Mouse (Mus musculus) hindbrain, embryonic 15.5 days (tissue): Measurements from ENCODE around the gene Klc1. TPM values are rescaled to one million over a fixed set of nuclear protein-coding genes. Genes with fewer than 3 reads are reported as not detected.
"Not testable (repeated sequence)": the region's sequence is repeated elsewhere in the genome, so short reads cannot be mapped to it uniquely, and the experiment has no call there.

Experiments
- ATAC-seq: fragments of 200-750 bp; cut with Nextera tagmentation; 2 replicates; pipeline ENCODE4 v1.8.0; 2017; ENCODE audit warnings: low read depth, moderate number of reproducible peaks, moderate TSS enrichment; ENCODE audit not compliant: low FRiP score
- H3K27ac ChIP-seq: fragments of 300-500 bp; sonication (generic); replicated peaks from 2 replicates; pipeline ENCODE4 v1.5.1; 2015; ENCODE audit warnings: mild to moderate bottlenecking, inconsistent platforms
- H3K27me3 ChIP-seq: fragments of 300-500 bp; sonication (generic); 2 replicates; pipeline ENCODE4 v1.6.1; 2015; ENCODE audit warnings: control low read depth, inconsistent platforms
- H3K36me3 ChIP-seq: fragments of 300-500 bp; sonication (generic); 2 replicates; pipeline ENCODE4 v1.6.1; 2015; ENCODE audit warnings: control low read depth, inconsistent platforms
- H3K4me1 ChIP-seq: fragments of 300-500 bp; sonication (generic); replicated peaks from 2 replicates; pipeline ENCODE4 v1.6.1; 2015; ENCODE audit warnings: control low read depth, inconsistent platforms
- H3K4me2 ChIP-seq: fragments of 300-500 bp; sonication (generic); 2 replicates; pipeline ENCODE4 v1.6.1; 2015; ENCODE audit warnings: moderate library complexity, mild to moderate bottlenecking, inconsistent platforms
- H3K4me3 ChIP-seq: fragments of 300-500 bp; sonication (generic); 2 replicates; pipeline ENCODE4 v1.5.1; 2015; ENCODE audit warnings: mild to moderate bottlenecking, inconsistent platforms
- H3K9ac ChIP-seq: fragments of 300-500 bp; sonication (generic); 2 replicates; pipeline ENCODE4 v1.6.1; 2015; ENCODE audit warnings: inconsistent platforms
- H3K9me3 ChIP-seq: fragments of 300-500 bp; sonication (generic); 2 replicates; pipeline ENCODE4 v1.6.1; 2016; ENCODE audit warnings: control low read depth, inconsistent platforms
- WGBS: fragments of 180-500 bp; shearing (Covaris S2); methylation state at CpG from one replicate; pipeline ENCODE4 v1.1.7; 2015; 5-methylcytosine and 5-hydroxymethylcytosine counted together
- polyA plus RNA-seq: library from polyadenylated mRNA; unstranded; fragments of >200 nt; fragmentation: Nextera tagmentation; extraction: Ambion mirVana; gene quantifications from 2 replicates; pipeline ENCODE4 v1.2.1, GENCODE M21; 2015

Gene Klc1
- polyA plus RNA-seq, 1 experiment from 2014 or later: 629 TPM

GRCm38 (mm10) chr12:111726122-111726463 is 32.6 kb upstream of the Klc1 start:
- Histone ChIP-seq H3K9ac (no peak overlapping the region), H3K4me3 (no peak overlapping the region), H3K36me3 (peaks cover 29% of the 10 kb centered on the region; the same call in 1 of the 2 replicates), H3K27ac (peak overlapping the region; percentile 70), H3K9me3 (no peaks in the 10 kb centered on the region), H3K4me2 (no peak overlapping the region), H3K27me3 (no peaks in the 10 kb centered on the region), H3K4me1 (peaks cover 15% of the 10 kb centered on the region; the same call in 1 of the 2 replicates)
- WGBS: 70% methylated on average over 4 of the region's 4 CpGs
- no peak for ATAC-seq

DNA sequence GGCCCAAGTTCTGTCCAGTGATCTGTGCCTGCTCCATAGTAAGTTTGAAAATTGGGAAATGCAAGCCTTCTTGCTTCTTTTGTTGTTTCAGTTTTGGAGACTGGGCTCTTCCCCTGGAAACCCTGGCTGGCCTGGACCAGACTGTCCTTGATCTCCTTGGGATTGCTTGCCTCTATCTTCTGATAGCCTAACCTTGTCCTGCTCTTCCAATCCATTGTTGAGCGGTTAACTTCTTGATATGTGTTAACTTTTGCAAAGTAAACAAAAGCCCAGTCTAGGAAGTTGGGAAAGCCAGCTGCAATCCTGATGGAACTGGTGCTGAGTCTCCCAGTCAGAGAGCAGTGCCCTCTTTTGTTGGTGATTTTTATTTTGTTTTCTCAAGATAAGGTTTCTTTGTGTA is 30.7 kb upstream of the Klc1 start:
- Histone ChIP-seq H3K36me3 (peaks cover 25% of the 10 kb centered on the region; the same call in 1 of the 2 replicates), H3K4me3 (no peak overlapping the region), H3K27ac (no peak overlapping the region), H3K4me1 (peaks cover 25% of the 10 kb centered on the region; the same call in 1 of the 2 replicates), H3K9me3 (no peaks in the 10 kb centered on the region), H3K9ac (no peak overlapping the region), H3K27me3 (no peaks in the 10 kb centered on the region), H3K4me2 (no peak overlapping the region)
- ATAC-seq: no peak
- WGBS: 97% methylated on average over 1 of the region's 1 CpGs

DNA sequence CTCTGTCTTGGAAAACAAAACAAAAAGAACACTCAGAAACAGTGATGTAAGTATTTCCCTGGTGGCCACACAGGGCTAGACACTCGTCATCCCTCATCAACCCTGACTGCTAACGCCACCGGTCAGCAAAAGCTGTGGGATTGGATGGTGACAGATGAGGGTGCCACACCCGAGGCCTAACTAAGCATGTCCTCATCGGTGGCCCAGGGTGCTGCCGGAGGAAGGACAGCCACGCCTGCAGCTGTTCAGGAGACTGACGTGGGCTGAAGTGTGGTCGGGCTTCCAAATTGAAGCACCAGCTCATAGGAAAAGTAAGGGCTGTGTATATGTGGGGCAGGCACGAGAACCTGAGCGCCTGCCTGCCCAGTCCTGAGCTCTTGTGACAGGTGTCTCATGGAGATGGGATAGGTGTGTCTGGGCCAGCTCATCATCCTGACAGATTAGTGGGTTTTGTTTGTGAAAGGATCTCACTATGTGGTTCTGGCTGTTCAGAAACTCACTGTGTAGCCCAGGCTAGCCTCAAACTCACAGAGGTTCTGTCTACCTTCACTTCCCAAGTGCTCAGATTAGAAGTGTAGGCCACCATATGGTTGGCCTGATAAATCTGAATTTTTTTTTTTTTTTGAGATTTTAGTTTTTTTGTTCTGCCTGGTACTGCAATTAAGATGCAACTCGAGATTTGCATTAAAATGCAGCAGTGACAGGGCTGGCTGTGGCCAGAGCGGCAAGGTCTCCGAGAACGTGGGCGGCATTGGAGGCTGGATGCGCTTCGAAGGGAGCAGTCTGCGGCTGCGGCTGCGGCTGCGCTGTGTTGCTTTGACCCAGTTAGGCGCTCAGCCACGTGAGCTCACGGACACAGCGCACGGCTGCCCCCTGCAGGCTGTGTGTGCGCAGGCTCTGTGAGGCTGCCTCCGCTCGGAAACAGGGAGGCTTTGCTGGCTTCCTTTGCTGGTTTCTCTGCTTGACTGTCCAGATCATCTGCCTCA is 26.5 kb upstream of the Klc1 start:
- Histone ChIP-seq H3K4me3 (0 out of 2 replicates have a peak overlapping the region, but pooled peaks have one; percentile 11), H3K4me2 (peak overlapping the region; percentile 40), H3K4me1 (peaks cover 10% of the 10 kb centered on the region; the same call in 1 of the 2 replicates), H3K9me3 (no peaks in the 10 kb centered on the region), H3K36me3 (0 out of 2 replicates have a peak, but pooled peaks cover 8% of the 10 kb centered on the region), H3K27me3 (no peaks in the 10 kb centered on the region), H3K27ac (peak overlapping the region; percentile 46), H3K9ac (0 out of 2 replicates have a peak overlapping the region, but pooled peaks have one; percentile 9)
- WGBS: 31% methylated on average over 29 of the region's 30 CpGs
- ATAC-seq: peak; percentile 90

DNA sequence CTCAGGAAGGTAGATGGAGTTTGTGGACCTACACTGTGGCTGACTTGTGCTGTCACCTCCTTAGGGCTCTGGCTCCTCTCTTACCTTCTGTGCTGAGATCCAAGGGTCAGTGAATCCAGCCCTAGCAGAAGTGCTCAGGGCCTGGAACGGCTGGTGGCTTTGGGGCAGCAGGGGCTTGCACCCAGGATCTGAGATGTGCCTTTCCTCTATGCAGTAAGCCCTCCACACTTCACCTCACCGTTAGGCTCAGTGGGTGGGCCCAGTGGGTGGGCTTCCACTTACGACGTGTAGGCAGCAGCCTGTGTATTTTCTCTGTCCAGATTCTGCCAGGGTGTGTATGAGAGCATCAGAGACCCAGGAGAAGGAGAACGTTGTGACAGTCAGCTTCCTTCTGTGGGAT is 25.7 kb upstream of the Klc1 start:
- H3K9me3 ChIP-seq: no peaks in the 10 kb centered on the region
- H3K27me3 ChIP-seq: no peaks in the 10 kb centered on the region
- H3K4me1 ChIP-seq: peaks cover 10% of the 10 kb centered on the region; the same call in 1 of the 2 replicates
- 42% methylated on average over 5 of the region's 5 CpGs for WGBS
- no peak overlapping the region for H3K4me3 ChIP-seq
- 0 out of 2 replicates have a peak overlapping the region, but pooled peaks have one; percentile 6 for H3K9ac ChIP-seq
- peak overlapping the region; percentile 46; the same call in 1 of the 2 replicates for H3K27ac ChIP-seq
- 0 out of 2 replicates have a peak, but pooled peaks cover 8% of the 10 kb centered on the region for H3K36me3 ChIP-seq
- peak overlapping the region; percentile 40 for H3K4me2 ChIP-seq
- ATAC-seq: peak; percentile 33; the same call in 1 of the 2 replicates

DNA sequence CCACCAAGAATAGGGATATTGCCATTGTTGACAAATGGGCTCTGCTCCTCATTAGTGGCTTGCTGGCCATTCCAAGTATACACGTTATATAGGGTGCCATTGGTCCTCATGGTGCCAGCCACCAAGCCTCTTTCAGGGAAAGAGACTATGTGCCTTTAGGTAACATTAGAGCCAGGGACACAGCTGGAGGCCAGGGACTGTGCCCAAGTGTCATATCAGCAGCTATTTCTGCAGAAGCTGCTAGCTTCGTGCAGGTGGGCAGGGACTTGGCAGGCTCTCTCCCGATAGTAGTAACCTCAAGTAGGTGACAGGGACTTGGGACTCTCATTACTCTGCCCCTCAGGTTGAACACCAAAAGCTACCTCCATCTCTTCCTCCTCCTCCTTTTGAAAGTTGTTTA is 23.7 kb upstream of the Klc1 start:
- H3K4me1 ChIP-seq: peaks cover 10% of the 10 kb centered on the region; the same call in 1 of the 2 replicates
- 90% methylated on average over 3 of the region's 3 CpGs for WGBS
- no peak overlapping the region for H3K9ac ChIP-seq
- H3K4me3 ChIP-seq: no peak overlapping the region
- H3K9me3 ChIP-seq: no peaks in the 10 kb centered on the region
- no peak overlapping the region for H3K4me2 ChIP-seq
- no peak for ATAC-seq
- H3K27ac ChIP-seq: no peak overlapping the region
- H3K36me3 ChIP-seq: no peaks in the 10 kb centered on the region
- H3K27me3 ChIP-seq: no peaks in the 10 kb centered on the region

DNA sequence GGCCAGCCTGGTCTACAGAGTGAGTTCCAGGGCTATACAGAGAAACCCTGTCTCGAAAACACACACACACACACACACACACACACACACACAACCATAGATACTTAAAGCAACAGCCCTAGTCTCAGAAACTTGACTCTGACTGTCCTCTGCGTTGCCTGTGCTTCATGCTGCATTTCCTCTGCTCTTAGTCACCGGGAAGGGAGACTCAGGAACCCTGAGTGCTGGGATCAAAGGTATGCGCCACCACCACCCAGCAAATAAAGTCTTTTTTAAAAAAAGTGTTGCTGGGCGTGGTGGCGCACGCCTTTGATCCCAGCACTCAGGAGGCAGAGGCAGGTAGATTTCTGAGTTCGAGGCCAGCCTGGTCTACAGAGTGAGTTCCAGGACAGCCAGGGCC is 22.0 kb upstream of the Klc1 start:
- peaks cover 10% of the 10 kb centered on the region; the same call in 1 of the 2 replicates for H3K4me1 ChIP-seq
- H3K27me3 ChIP-seq, H3K9ac ChIP-seq, H3K4me3 ChIP-seq, ATAC-seq, H3K36me3 ChIP-seq, H3K9me3 ChIP-seq, H3K4me2 ChIP-seq, H3K27ac ChIP-seq: not testable (repeated sequence)
- 84% methylated on average over 8 of the region's 8 CpGs for WGBS

GRCm38 (mm10) chr12:111737370-111737769 is 21.3 kb upstream of the Klc1 start:
- H3K4me1 ChIP-seq: 0 out of 2 replicates have a peak, but pooled peaks cover 4% of the 10 kb centered on the region
- no peaks in the 10 kb centered on the region for H3K9me3 ChIP-seq
- no peak overlapping the region for H3K9ac ChIP-seq
- H3K4me3 ChIP-seq: no peak overlapping the region
- no peak overlapping the region for H3K4me2 ChIP-seq
- WGBS: 42% methylated on average over 9 of the region's 9 CpGs
- ATAC-seq: no peak; the same call in 1 of the 2 replicates
- no peaks in the 10 kb centered on the region for H3K27me3 ChIP-seq
- H3K36me3 ChIP-seq: no peaks in the 10 kb centered on the region
- H3K27ac ChIP-seq: no peak overlapping the region

DNA sequence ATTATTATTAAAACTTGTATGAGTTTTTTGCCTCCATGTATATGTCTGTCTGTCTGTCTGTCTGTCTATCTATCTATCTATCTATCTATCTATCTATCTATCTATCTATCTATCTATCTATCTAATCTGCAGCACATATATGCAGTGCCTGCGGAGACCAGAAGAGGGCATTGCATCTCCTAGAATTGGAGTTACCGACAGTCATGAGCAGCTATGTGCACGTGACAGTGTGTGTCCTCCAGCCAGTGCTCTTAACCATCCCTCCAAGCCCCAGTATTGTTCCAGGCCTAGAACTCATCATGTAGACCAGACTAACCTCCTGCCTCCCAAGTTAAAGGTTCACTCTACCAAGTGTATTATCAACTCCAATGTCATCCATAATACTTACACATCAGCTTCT is 19.9 kb upstream of the Klc1 start:
- 6% methylated on average over 3 of the region's 3 CpGs for WGBS
- Histone ChIP-seq H3K4me3 (no peak overlapping the region), H3K27me3 (no peaks in the 10 kb centered on the region), H3K4me2 (no peak overlapping the region), H3K4me1 (no peaks in the 10 kb centered on the region), H3K9ac (no peak overlapping the region), H3K27ac (no peak overlapping the region), H3K36me3 (no peaks in the 10 kb centered on the region), H3K9me3 (no peaks in the 10 kb centered on the region)
- ATAC-seq: no peak

GRCm38 (mm10) chr12:111741338-111741737 is 17.3 kb upstream of the Klc1 start:
- no peak overlapping the region for H3K4me3 ChIP-seq
- H3K4me2 ChIP-seq: no peak overlapping the region
- WGBS: 82% methylated on average over 8 of the region's 8 CpGs
- no peaks in the 10 kb centered on the region for H3K9me3 ChIP-seq
- H3K9ac ChIP-seq: no peak overlapping the region
- H3K27me3 ChIP-seq: no peaks in the 10 kb centered on the region
- no peak overlapping the region for H3K27ac ChIP-seq
- no peaks in the 10 kb centered on the region for H3K36me3 ChIP-seq
- ATAC-seq: no peak
- peaks cover 6% of the 10 kb centered on the region for H3K4me1 ChIP-seq

- no peak overlapping the region for H3K9ac ChIP-seq
- H3K4me3 ChIP-seq: no peak overlapping the region
- 81% methylated on average over 2 of the region's 2 CpGs for WGBS
- no peaks in the 10 kb centered on the region for H3K9me3 ChIP-seq
- H3K36me3 ChIP-seq: no peaks in the 10 kb centered on the region
- no peak for ATAC-seq
- H3K4me1 ChIP-seq: peaks cover 7% of the 10 kb centered on the region
- no peak overlapping the region for H3K27ac ChIP-seq
- H3K27me3 ChIP-seq: no peaks in the 10 kb centered on the region
- H3K4me2 ChIP-seq: no peak overlapping the region
These were observed 15.2 kb upstream of the Klc1 start for GRCm38 (mm10) chr12:111743419-111743818.

- H3K4me1 ChIP-seq: peaks cover 7% of the 10 kb centered on the region
- H3K27me3 ChIP-seq: no peaks in the 10 kb centered on the region
- no peak overlapping the region for H3K4me3 ChIP-seq
- no peak overlapping the region for H3K9ac ChIP-seq
- H3K27ac ChIP-seq: no peak overlapping the region
- WGBS: 71% methylated on average over 11 of the region's 11 CpGs
- H3K4me2 ChIP-seq: no peak overlapping the region
- no peak for ATAC-seq
- H3K36me3 ChIP-seq: no peaks in the 10 kb centered on the region
- H3K9me3 ChIP-seq: no peaks in the 10 kb centered on the region
These were observed 14.6 kb upstream of the Klc1 start for GRCm38 (mm10) chr12:111743981-111744423.

DNA sequence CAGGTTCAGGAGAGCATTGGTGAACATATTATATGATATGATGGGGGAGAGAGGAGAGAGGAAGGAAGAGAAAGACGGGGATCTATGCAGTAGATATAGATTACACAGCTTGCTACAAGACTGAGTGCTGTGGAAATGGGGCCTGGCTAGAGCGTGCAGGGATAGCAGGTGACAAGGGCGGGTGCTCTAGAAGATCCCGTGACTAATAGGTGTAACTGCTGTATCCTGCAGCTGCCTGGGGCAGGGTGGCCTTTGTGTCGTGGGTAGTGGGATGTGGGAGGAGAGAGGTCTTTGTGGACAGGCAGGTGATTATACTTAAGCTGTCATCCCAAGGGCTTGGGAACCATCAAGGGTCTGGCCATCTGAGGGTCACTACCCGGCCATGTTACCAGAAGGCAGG is 13.4 kb upstream of the Klc1 start:
- Histone ChIP-seq H3K36me3 (no peaks in the 10 kb centered on the region), H3K4me2 (no peak overlapping the region), H3K4me1 (peaks cover 7% of the 10 kb centered on the region), H3K9me3 (no peaks in the 10 kb centered on the region), H3K27me3 (no peaks in the 10 kb centered on the region), H3K4me3 (no peak overlapping the region), H3K27ac (no peak overlapping the region), H3K9ac (no peak overlapping the region)
- 75% methylated on average over 6 of the region's 6 CpGs for WGBS
- peak; percentile 19; the same call in 1 of the 2 replicates for ATAC-seq
